Mouse (Mus musculus) CH12.LX (cell line): Measurements from ENCODE around the gene Gdf9. TPM values are rescaled to one million over a fixed set of nuclear protein-coding genes. Genes with fewer than 3 reads are reported as not detected.

Experiments
- DNase-seq: peaks from one replicate; pipeline ENCODE4 v3.0.0-alpha.2; 2013; ENCODE audit errors: extremely low read depth
- H3K27ac ChIP-seq: 2 replicates; pipeline ENCODE4 v1.5.1; 2012; ENCODE audit warnings: low read depth, mild to moderate bottlenecking, control low read depth, moderate library complexity; ENCODE audit not compliant: insufficient read depth
- H3K27me3 ChIP-seq: replicated peaks from 2 replicates; pipeline ENCODE3; 2012; ENCODE audit warnings: inconsistent platforms
- H3K36me3 ChIP-seq, 2 experiments: replicated peaks in 1 of 2; 2 replicates each; pipeline versions ENCODE3 to v1.6.1; 2012; ENCODE audit warnings: inconsistent platforms in 1 of 2, low read length in 1 of 2, mild to moderate bottlenecking in 1 of 2, mixed read lengths in 1 of 2, moderate library complexity in 1 of 2; ENCODE audit not compliant: control insufficient read depth in 1 of 2, insufficient read depth in 1 of 2
- H3K4me1 ChIP-seq, 2 experiments: 2 replicates each; pipeline ENCODE4 v1.6.1; 2012; ENCODE audit warnings: inconsistent platforms in 1 of 2, moderate library complexity in 1 of 2; ENCODE audit not compliant: insufficient read depth in 2 of 2, control insufficient read depth in 1 of 2
- H3K4me2 ChIP-seq: 2 replicates; pipeline ENCODE4 v1.6.1; 2012; ENCODE audit warnings: low read depth, mild to moderate bottlenecking, control low read depth; ENCODE audit not compliant: poor library complexity, insufficient read depth, severe bottlenecking
- H3K4me3 ChIP-seq, 3 experiments: fragments of 150-350 bp in 1 of 3; sonication (generic) in 1 of 3; replicated peaks in 1 of 3; 2 replicates each; pipeline versions ENCODE3 to v1.5.1; 2011 to 2012; ENCODE audit warnings: low read depth in 2 of 3, low read length in 2 of 3, mild to moderate bottlenecking in 2 of 3, moderate library complexity in 2 of 3, control low read depth in 1 of 3, improper control_type of control experiment in 1 of 3, inconsistent platforms in 1 of 3, mixed read lengths in 1 of 3; ENCODE audit not compliant: poor library complexity in 1 of 3
- H3K79me2 ChIP-seq: replicated peaks from 2 replicates; pipeline ENCODE4 v1.6.1; 2012; ENCODE audit warnings: mild to moderate bottlenecking, moderate library complexity; ENCODE audit not compliant: control insufficient read depth, poor library complexity, insufficient read depth, severe bottlenecking; ENCODE audit errors: extremely low read depth
- H3K9ac ChIP-seq: 2 replicates; pipeline ENCODE4 v1.6.1; 2012; ENCODE audit warnings: low read depth, mild to moderate bottlenecking, control low read depth, moderate library complexity; ENCODE audit not compliant: insufficient read depth
- H3K9me3 ChIP-seq: replicated peaks from 2 replicates; pipeline ENCODE3; 2012; ENCODE audit warnings: low read length, inconsistent platforms, mixed read lengths
- BHLHE40 ChIP-seq: IDR thresholded peaks from 2 replicates; pipeline ENCODE4 v1.6.1; 2011; ENCODE audit warnings: mild to moderate bottlenecking, low read depth, low read length, improper control_type of control experiment
- CHD1 ChIP-seq: IDR thresholded peaks from 2 replicates; pipeline ENCODE4 v1.6.1; 2012; ENCODE audit warnings: low read depth, low read length, improper control_type of control experiment, inconsistent platforms
- CHD2 ChIP-seq: IDR thresholded peaks from 2 replicates; pipeline ENCODE4 v1.6.1; 2011; ENCODE audit warnings: low read length, improper control_type of control experiment
- CTCF ChIP-seq, 2 experiments: IDR thresholded peaks in 1 of 2; conservative IDR thresholded peaks in 1 of 2; 2 replicates each; pipeline ENCODE4 v1.5.1; 2011 to 2012; ENCODE audit warnings: low read depth in 2 of 2, low read length in 2 of 2, improper control_type of control experiment in 1 of 2, inconsistent platforms in 1 of 2, mild to moderate bottlenecking in 1 of 2, moderate library complexity in 1 of 2
- E2F4 ChIP-seq: IDR thresholded peaks from 2 replicates; pipeline ENCODE4 v1.6.1; 2011; ENCODE audit warnings: low read depth, low read length, improper control_type of control experiment; ENCODE audit not compliant: insufficient replicate concordance
- ETS1 ChIP-seq: conservative IDR thresholded peaks from 2 replicates; pipeline ENCODE4 v1.6.1; 2012; ENCODE audit warnings: low read depth, mild to moderate bottlenecking, inconsistent platforms, low read length, improper control_type of control experiment, moderate library complexity
- HCFC1 ChIP-seq: IDR thresholded peaks from 2 replicates; pipeline ENCODE4 v1.6.1; 2012; ENCODE audit warnings: low read depth, mild to moderate bottlenecking, inconsistent platforms, low read length, improper control_type of control experiment
- IRF4 ChIP-seq: IDR thresholded peaks from 2 replicates; pipeline ENCODE4 v1.6.1; 2014; ENCODE audit warnings: low read depth, mild to moderate bottlenecking, inconsistent platforms, low read length, improper control_type of control experiment
- JUN ChIP-seq: IDR thresholded peaks from 2 replicates; pipeline ENCODE4 v1.6.1; 2011; ENCODE audit warnings: low read depth, mild to moderate bottlenecking, low read length, improper control_type of control experiment, moderate library complexity; ENCODE audit not compliant: insufficient read depth
- JUND ChIP-seq: conservative IDR thresholded peaks from 2 replicates; pipeline ENCODE4 v1.6.1; 2011; ENCODE audit warnings: low read depth, low read length, improper control_type of control experiment
- MAX ChIP-seq: IDR thresholded peaks from 2 replicates; pipeline ENCODE4 v1.6.1; 2011; ENCODE audit warnings: low read length, improper control_type of control experiment
- MAZ ChIP-seq: IDR thresholded peaks from 2 replicates; pipeline ENCODE4 v1.6.1; 2012; ENCODE audit warnings: low read depth, mild to moderate bottlenecking, inconsistent platforms, low read length, improper control_type of control experiment, moderate library complexity
- MEF2A ChIP-seq: IDR thresholded peaks from 2 replicates; pipeline ENCODE4 v1.6.1; 2014; ENCODE audit warnings: low read depth, mild to moderate bottlenecking, inconsistent platforms, low read length, improper control_type of control experiment, borderline replicate concordance
- NELFE ChIP-seq: IDR thresholded peaks from 2 replicates; pipeline ENCODE4 v1.6.1; 2011; ENCODE audit warnings: low read depth, low read length, improper control_type of control experiment
- PAX5 ChIP-seq: IDR thresholded peaks from 2 replicates; pipeline ENCODE4 v1.6.1; 2012; ENCODE audit warnings: low read length, inconsistent platforms, mixed read lengths
- POLR2A ChIP-seq: IDR thresholded peaks from 2 replicates; pipeline ENCODE4 v1.6.1; 2011; ENCODE audit warnings: low read depth, mild to moderate bottlenecking, improper control_type of control experiment, low read length
- POLR2AphosphoS2 ChIP-seq: IDR thresholded peaks from 2 replicates; pipeline ENCODE4 v1.6.1; 2011; ENCODE audit warnings: low read depth, low read length, improper control_type of control experiment
- RAD21 ChIP-seq: IDR thresholded peaks from 2 replicates; pipeline ENCODE4 v1.6.1; 2011; ENCODE audit warnings: low read depth, mild to moderate bottlenecking, low read length, improper control_type of control experiment, moderate library complexity
- SMC3 ChIP-seq: IDR thresholded peaks from 2 replicates; pipeline ENCODE4 v1.6.1; 2011; ENCODE audit warnings: low read depth, low read length, improper control_type of control experiment
- USF1 ChIP-seq: IDR thresholded peaks from 2 replicates; pipeline ENCODE4 v1.6.1; 2014; ENCODE audit warnings: low read depth, mild to moderate bottlenecking, inconsistent platforms, low read length, improper control_type of control experiment
- USF2 ChIP-seq: conservative IDR thresholded peaks from 2 replicates; pipeline ENCODE4 v1.6.1; 2011; ENCODE audit warnings: low read depth, low read length, improper control_type of control experiment
- ZC3H11A ChIP-seq: IDR thresholded peaks from 2 replicates; pipeline ENCODE4 v1.6.1; 2012; ENCODE audit warnings: low read depth, mild to moderate bottlenecking, inconsistent platforms, low read length, improper control_type of control experiment
- ZKSCAN1 ChIP-seq: IDR thresholded peaks from 2 replicates; pipeline ENCODE4 v1.6.1; 2012; ENCODE audit warnings: low read depth, inconsistent platforms, low read length, improper control_type of control experiment, borderline replicate concordance
- ZMIZ1 ChIP-seq: IDR thresholded peaks from 2 replicates; pipeline ENCODE4 v1.6.1; 2012; ENCODE audit warnings: low read depth, mild to moderate bottlenecking, inconsistent platforms, low read length, improper control_type of control experiment
- dilution Hi-C: fragments of 300-500 bp; cut with MboI; formaldehyde crosslinking; loops from 2 replicates; pipeline ENCODE4 v1.14.3; 2020; ENCODE audit warnings: low sequenced_read_pairs; ENCODE audit not compliant: extremely low pct_unique_long_range_greater_than_20kb, extremely low pct_ligation_motif_present
- in situ Hi-C: fragments of 300-500 bp; cut with MboI; formaldehyde crosslinking; loops from 3 replicates; pipeline ENCODE4 v1.14.3; 2019; ENCODE audit warnings: low sequenced_read_pairs, low pct_ligation_motif_present, low pct_unique_long_range_greater_than_20kb, mixed read lengths
- polyA plus RNA-seq: library from polyadenylated mRNA; unstranded; fragments of >175 nt; gene quantifications from 2 replicates; pipeline ENCODE4 v1.2.1, GENCODE M21; 2012; ENCODE audit warnings: low read depth; ENCODE audit not compliant: insufficient read length
- total RNA-seq, 2 experiments: library from RNA; depleted of rRNA; stranded (reverse); fragments of 300-350 nt in 1 of 2; fragments of >200 nt in 1 of 2; gene quantifications; 2 replicates each; pipeline ENCODE4 v1.2.3; 2012 to 2014

The Gdf9 gene
- total and polyA plus RNA-seq, 3 experiments = 0.13 to 0.16 TPM; not detected in 1

DNA sequence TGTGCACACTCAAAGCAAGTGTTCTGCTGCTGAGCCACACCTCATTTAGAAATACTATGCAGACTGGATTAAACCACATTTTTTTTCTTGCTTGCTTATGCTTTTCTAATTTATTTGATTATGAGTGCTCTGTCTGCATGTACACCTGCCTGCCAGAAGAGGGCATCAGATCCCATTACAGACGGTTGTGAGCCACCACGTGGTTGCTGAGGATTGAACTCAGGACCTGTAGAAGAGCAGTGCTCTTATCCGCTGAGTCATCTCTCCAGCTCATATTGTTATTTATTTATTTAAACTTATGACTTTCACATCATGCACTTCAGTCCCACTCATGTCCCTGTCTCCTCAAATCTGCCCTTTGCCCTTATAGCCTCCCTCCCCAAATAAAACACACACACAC is 54.9 kb downstream of the Gdf9 start (continued):
- TF ChIP-seq JUN = no peak
- no peak for TF ChIP-seq CHD2
- TF ChIP-seq JUND = 0 out of 2 replicates have a peak, but pooled peaks have one; percentile 18
- no peak for TF ChIP-seq NELFE
- no peak for TF ChIP-seq MAZ
- no peak for TF ChIP-seq ZMIZ1
- no peak for TF ChIP-seq ZC3H11A
- no peak for TF ChIP-seq E2F4
- peak; percentile 47 for TF ChIP-seq RAD21
- no peak for TF ChIP-seq POLR2A
- peak; percentile 48; the same call in 1 of the 2 replicates for TF ChIP-seq MAX
- no peak for TF ChIP-seq CHD1
- no peak for TF ChIP-seq USF2
- no peak for TF ChIP-seq PAX5

DNA sequence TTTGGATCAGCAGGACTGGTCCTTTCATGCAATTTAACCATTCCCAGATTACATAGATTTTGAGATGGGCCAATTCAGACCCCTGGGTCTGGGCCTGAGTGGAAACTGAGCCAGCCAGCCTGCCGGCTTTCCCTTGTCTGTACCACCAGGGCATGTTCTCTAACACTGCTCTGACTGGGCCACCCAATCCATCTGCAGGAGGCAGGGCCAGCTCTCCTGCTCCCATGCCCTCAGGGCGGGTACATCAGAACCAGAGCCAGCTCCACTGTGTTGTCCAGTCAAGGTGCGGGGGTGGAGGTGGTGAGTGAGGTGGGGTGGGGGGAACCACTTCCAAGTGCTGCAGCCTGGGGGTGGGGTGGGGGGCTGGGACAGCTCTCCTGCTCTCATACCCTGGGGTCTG is 55.5 kb downstream of the Gdf9 start:
- dilution Hi-C loops = no loop called here
- no peaks in the 10 kb centered on the region for H3K36me3 ChIP-seq

DNA sequence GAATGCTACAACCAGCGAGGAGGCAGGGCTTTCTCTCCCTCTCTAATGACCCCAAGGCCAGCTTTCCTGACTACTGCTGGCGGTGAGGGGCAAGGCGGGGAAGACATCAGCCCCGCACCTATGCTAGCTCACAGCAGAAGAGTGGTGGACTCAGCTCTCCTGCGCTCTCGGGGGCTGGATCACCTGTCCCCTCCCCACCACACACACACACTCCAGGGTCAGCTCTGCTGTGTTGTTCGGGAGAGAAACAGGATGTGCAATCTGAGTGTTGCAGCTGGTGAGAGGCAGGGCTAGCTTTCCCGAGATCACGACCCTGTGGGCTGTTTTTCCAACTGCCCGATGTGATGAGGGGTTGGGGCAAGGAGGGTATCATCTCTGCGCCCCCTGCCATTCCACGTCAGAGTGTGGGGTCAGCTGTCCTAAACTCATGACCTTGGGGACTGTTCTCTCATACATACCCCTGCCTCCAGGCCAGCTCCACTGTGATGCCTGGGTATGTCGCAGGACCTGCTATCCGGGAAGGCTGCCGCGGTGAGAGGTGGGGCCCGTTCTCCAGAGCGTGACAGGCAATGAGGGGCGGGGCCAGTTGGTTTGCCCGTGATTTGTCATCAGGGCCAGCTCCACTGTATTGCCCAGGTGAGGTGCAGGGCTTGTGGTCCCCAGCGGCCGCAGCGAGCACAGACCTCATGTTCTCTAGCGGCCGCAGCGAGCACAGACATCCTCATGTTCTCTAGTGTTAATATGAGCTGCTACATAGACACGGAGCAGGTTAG is 56.2 kb downstream of the Gdf9 start:
- Histone ChIP-seq H3K36me3 (no peaks in the 10 kb centered on the region), H3K9me3 (no peaks in the 10 kb centered on the region), H3K27me3 (no peaks in the 10 kb centered on the region), H3K4me1 (peaks cover 14 to 31% of the 10 kb centered on the region in 2 experiments), H3K79me2 (no peaks in the 10 kb centered on the region), H3K4me2 (peak overlapping the region; percentile 23), H3K9ac (no peak overlapping the region), H3K4me3 (peak overlapping the region in 1 of 3 experiments; percentile 3), H3K27ac (no peak overlapping the region)
- dilution Hi-C loops = no loop called here
- TF ChIP-seq JUND = no peak
- TF ChIP-seq SMC3 = 0 out of 2 replicates have a peak, but pooled peaks have one; percentile 6
- TF ChIP-seq CHD1 = no peak
- TF ChIP-seq CTCF (conservative IDR thresholded peaks at IDR 0.05 in 1 of 2, IDR thresholded peaks at IDR 0.05 in 1 of 2; ENCODE audit: low read depth in 2 of 2, low read length in 2 of 2) = peak in 1 of 2 experiments; percentile 10; a peak in 1 of 4 replicates
- no peak for TF ChIP-seq PAX5
- peak; percentile 19; the same call in 1 of the 2 replicates for TF ChIP-seq BHLHE40
- TF ChIP-seq RAD21 = no peak
- no peak for TF ChIP-seq USF2
- TF ChIP-seq USF1 = no peak
- no peak for TF ChIP-seq MAZ
- TF ChIP-seq CHD2 = no peak
- peak; percentile 49 for DNase-seq
- in situ Hi-C loops = no loop called here

More for the DNA sequence above, 55.5 kb downstream of the Gdf9 start:
- Histone ChIP-seq H3K27ac (no peak overlapping the region), H3K9me3 (no peaks in the 10 kb centered on the region), H3K9ac (no peak overlapping the region), H3K4me1 (peaks cover 14 to 24% of the 10 kb centered on the region in 2 experiments), H3K27me3 (no peaks in the 10 kb centered on the region)
- DNase-seq = no peak
- in situ Hi-C loops = no loop called here
- TF ChIP-seq USF2 (no peak), ETS1 (no peak), MEF2A (no peak), POLR2AphosphoS2 (no peak), ZC3H11A (no peak), ZKSCAN1 (no peak), HCFC1 (no peak), IRF4 (no peak)
- TF ChIP-seq, all 38 proteins: peak for 0
- Histone ChIP-seq H3K4me2 (no peak overlapping the region), H3K4me3 (no peak overlapping the region), H3K79me2 (no peaks in the 10 kb centered on the region)
